Mouse (Mus musculus) myocyte (in vitro differentiated cells): ENCODE measurements around the gene Zap70. TPM values are rescaled to one million over a fixed set of nuclear protein-coding genes. Genes with fewer than 3 reads are reported as not detected.

Experiments used
- H3K27me3 ChIP-seq: one replicate; pipeline ENCODE4 v1.6.1; 2011; ENCODE audit not compliant: control insufficient read depth, insufficient read depth, insufficient read length
- H3K36me3 ChIP-seq: one replicate; pipeline ENCODE4 v1.6.1; 2011; ENCODE audit not compliant: control insufficient read depth, insufficient read depth
- H3K4me2 ChIP-seq: one replicate; pipeline ENCODE4 v1.6.1; 2011; ENCODE audit warnings: low read depth, control low read depth
- H3K4me3 ChIP-seq: one replicate; pipeline ENCODE4 v1.5.1; 2011; ENCODE audit warnings: mild to moderate bottlenecking, control low read depth, moderate library complexity
- H3K79me2 ChIP-seq: one replicate; pipeline ENCODE4 v1.6.1; 2011; ENCODE audit not compliant: control insufficient read depth, insufficient read depth
- H3ac ChIP-seq: one replicate; pipeline ENCODE4 v1.6.1; 2011; ENCODE audit not compliant: control insufficient read depth, insufficient read length
- CEBPB ChIP-seq: IDR thresholded peaks from 2 replicates; pipeline ENCODE4 v1.6.1; 2011; ENCODE audit warnings: mild to moderate bottlenecking, moderate library complexity; ENCODE audit not compliant: poor library complexity, insufficient read depth, severe bottlenecking
- E2F4 ChIP-seq: IDR thresholded peaks from one replicate; pipeline ENCODE4 v1.6.1; 2011; ENCODE audit warnings: mild to moderate bottlenecking, control low read depth, moderate library complexity; ENCODE audit not compliant: insufficient read depth
- MAX ChIP-seq: IDR thresholded peaks from one replicate; pipeline ENCODE4 v1.6.1; 2011; ENCODE audit warnings: low read depth, mild to moderate bottlenecking, control low read depth
- MYOD1 ChIP-seq, 3 experiments: IDR thresholded peaks; one replicate each; pipeline ENCODE4 v1.6.1; 2011; ENCODE audit warnings: control low read depth in 2 of 3, low read depth in 2 of 3, mild to moderate bottlenecking in 2 of 3, moderate library complexity in 1 of 3; ENCODE audit not compliant: insufficient read length in 2 of 3, control insufficient read depth in 1 of 3
- MYOG ChIP-seq, 3 experiments: IDR thresholded peaks; one replicate each; pipeline ENCODE4 v1.6.1; 2011; ENCODE audit warnings: control low read depth in 2 of 3, low read depth in 2 of 3, mild to moderate bottlenecking in 2 of 3; ENCODE audit not compliant: insufficient read length in 2 of 3, control insufficient read depth in 1 of 3, insufficient read depth in 1 of 3
- POLR2A ChIP-seq: IDR thresholded peaks from one replicate; pipeline ENCODE4 v1.6.1; 2011; ENCODE audit warnings: low read depth, mild to moderate bottlenecking, control low read depth, moderate library complexity; ENCODE audit not compliant: insufficient read length
- POLR2AphosphoS2 ChIP-seq: IDR thresholded peaks from one replicate; pipeline ENCODE4 v1.6.1; 2011; ENCODE audit warnings: low read depth, control low read depth; ENCODE audit not compliant: insufficient read length
- REST ChIP-seq: IDR thresholded peaks from one replicate; pipeline ENCODE4 v1.6.1; 2011; ENCODE audit warnings: mild to moderate bottlenecking, control low read depth, moderate library complexity; ENCODE audit not compliant: insufficient read depth, insufficient read length
- SRF ChIP-seq: IDR thresholded peaks from one replicate; pipeline ENCODE4 v1.6.1; 2011; ENCODE audit warnings: low read depth; ENCODE audit not compliant: control insufficient read depth, insufficient read length
- TCF12 ChIP-seq: IDR thresholded peaks from one replicate; pipeline ENCODE4 v1.6.1; 2011; ENCODE audit warnings: mild to moderate bottlenecking, control low read depth; ENCODE audit not compliant: poor library complexity, insufficient read depth, severe bottlenecking
- TCF3 ChIP-seq: IDR thresholded peaks from one replicate; pipeline ENCODE4 v1.6.1; 2011; ENCODE audit warnings: low read depth, control low read depth; ENCODE audit not compliant: insufficient read length
- USF1 ChIP-seq: IDR thresholded peaks from one replicate; pipeline ENCODE4 v1.6.1; 2011; ENCODE audit warnings: low read depth, mild to moderate bottlenecking, control low read depth, moderate library complexity
- polyA plus RNA-seq: library from polyadenylated mRNA; unstranded; fragments of >200 nt; fragmentation: generic; extraction: Trizol; gene quantifications from one replicate; pipeline ENCODE4 v1.2.1, GENCODE M21; 2012; ENCODE audit warnings: missing spikeins

The Zap70 gene
- polyA plus RNA-seq, 1 experiment = 2.3 TPM

DNA sequence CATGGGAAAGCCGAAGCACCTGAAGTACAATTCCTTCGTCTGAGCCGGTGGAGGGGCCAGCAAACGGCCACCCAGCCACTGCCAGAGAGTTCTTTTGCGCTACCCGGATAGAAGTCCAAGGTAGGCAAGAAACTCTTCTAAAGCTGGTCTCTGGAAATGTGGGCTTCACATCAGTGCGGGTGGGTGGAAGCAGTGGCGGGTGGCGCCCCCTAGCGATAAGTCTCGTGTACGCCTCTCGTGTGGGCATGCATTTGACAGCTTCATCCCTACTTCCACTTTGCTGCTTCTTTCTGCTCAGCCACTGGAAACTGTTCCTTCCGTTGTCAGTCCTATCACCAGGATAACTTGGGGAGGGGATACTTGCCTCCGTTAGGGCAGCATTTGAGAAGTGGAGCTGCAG lies 15.1 kb upstream of the Zap70 start:
- Histone ChIP-seq H3ac (no peak overlapping the region), H3K27me3 (peaks cover 6% of the 10 kb centered on the region), H3K4me3 (no peak overlapping the region), H3K4me2 (no peak overlapping the region), H3K36me3 (no peaks in the 10 kb centered on the region), H3K79me2 (no peaks in the 10 kb centered on the region)
- no peak for TF ChIP-seq USF1
- no peak for TF ChIP-seq E2F4
- no peak for TF ChIP-seq MAX
- TF ChIP-seq TCF3 = no peak
- TF ChIP-seq POLR2A = no peak
- no peak for TF ChIP-seq TCF12
- no peak for TF ChIP-seq SRF
- no peak for TF ChIP-seq MYOD1 (IDR thresholded peaks at IDR 0.05; ENCODE audit: control insufficient read depth in 1 of 3, insufficient read length in 2 of 3, low read depth in 2 of 3)
- no peak for TF ChIP-seq POLR2AphosphoS2
- no peak for TF ChIP-seq REST
- no peak for TF ChIP-seq CEBPB

DNA sequence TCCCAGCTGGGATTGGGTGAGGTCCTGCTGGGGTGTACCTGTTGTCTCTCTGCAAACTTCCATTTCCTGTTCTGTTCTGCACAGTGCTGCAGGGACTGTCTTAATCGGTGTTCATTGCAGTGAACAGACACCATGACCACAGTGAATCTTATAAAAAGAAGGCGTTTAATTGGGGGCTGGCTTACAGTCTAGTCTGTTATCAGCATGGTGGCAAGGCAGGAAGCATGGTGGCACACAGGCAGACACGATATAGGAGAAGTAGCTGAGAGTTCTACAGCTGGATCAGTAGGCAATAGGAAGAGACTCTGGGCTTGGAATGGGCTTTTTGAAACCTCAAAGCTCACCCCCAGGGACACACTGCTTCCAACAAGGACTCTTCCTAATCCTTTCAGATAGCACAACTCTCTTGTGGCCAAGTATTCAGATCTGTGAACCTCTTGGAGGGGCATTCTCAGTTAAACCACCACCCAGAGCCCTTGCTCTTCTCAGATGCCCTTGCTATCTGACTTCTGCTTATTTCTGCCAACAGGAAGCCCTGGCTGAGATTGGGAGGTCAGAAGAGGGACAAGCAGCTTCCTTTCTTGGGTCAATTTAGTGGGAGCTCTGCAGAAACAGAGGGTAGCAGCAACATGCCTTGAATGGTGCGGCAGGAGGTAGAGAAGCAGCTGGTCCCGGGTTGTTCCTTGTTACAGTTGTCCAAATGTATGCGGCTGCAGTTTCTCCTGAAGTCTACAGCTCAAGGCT lies 7.5 kb upstream of the Zap70 start:
- Histone ChIP-seq H3K36me3 (no peaks in the 10 kb centered on the region), H3K4me2 (no peak overlapping the region), H3K79me2 (no peaks in the 10 kb centered on the region), H3ac (no peak overlapping the region), H3K27me3 (peaks cover 12% of the 10 kb centered on the region), H3K4me3 (no peak overlapping the region)
- no peak for TF ChIP-seq CEBPB
- no peak for TF ChIP-seq USF1
- no peak for TF ChIP-seq POLR2AphosphoS2
- TF ChIP-seq REST = no peak

DNA sequence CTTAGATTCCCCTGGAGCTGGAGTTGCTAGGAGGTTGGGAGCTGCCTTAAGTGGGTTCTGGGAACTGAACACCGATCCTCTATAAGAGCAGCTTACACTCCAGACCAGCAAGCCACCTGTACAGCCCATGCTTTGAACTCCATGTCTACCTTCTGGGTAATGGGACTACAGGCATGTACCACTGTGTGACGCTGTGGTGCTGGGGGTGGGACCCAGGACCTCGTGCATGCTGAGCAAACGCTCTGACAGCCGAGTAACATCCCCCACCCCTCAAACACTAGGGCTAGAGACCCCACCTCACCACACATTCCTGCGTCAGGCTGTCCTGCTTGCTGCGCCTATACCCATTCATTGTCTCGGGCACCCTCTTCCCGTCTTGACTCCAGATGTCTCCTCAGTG lies 3.0 kb upstream of the Zap70 start:
- no peak overlapping the region for H3K4me2 ChIP-seq
- H3K4me3 ChIP-seq = no peak overlapping the region
- H3K79me2 ChIP-seq = no peaks in the 10 kb centered on the region
- H3K27me3 ChIP-seq = peaks cover 20% of the 10 kb centered on the region
- H3K36me3 ChIP-seq = no peaks in the 10 kb centered on the region
- TF ChIP-seq POLR2AphosphoS2 (no peak), USF1 (no peak), TCF3 (no peak), REST (no peak), SRF (no peak), MYOG (IDR thresholded peaks at IDR 0.05; ENCODE audit: control insufficient read depth in 1 of 3, insufficient read depth in 1 of 3, insufficient read length in 2 of 3, low read depth in 2 of 3) (no peak), TCF12 (no peak), MAX (no peak), E2F4 (no peak)
- H3ac ChIP-seq = no peak overlapping the region

DNA sequence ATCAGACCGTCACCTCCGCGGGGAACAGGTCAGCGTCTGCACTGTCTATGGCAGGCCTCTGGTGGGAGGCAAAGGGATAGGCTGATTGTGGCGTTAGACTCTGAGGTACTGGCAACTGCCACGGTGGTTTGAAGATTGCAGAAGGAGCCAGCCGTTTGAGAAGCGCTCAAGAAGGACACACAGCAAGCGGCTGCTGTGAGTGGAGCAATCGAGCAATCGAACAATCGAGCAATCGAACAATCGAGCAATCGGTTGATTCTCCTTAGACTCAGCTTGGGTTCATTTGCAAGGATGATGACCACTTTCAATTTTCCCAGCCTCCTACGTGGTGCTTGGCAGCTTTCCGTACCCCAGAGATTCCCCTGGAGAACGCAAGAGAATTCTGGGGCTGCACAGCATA lies 2.5 kb upstream of the Zap70 start:
- Histone ChIP-seq H3K27me3 (peaks cover 25% of the 10 kb centered on the region), H3K36me3 (no peaks in the 10 kb centered on the region), H3K79me2 (no peaks in the 10 kb centered on the region), H3K4me2 (no peak overlapping the region), H3K4me3 (no peak overlapping the region), H3ac (no peak overlapping the region)
- TF ChIP-seq USF1 (no peak), TCF12 (no peak), SRF (no peak), E2F4 (no peak), POLR2AphosphoS2 (no peak), POLR2A (no peak), REST (no peak), MYOG (IDR thresholded peaks at IDR 0.05; ENCODE audit: control insufficient read depth in 1 of 3, insufficient read depth in 1 of 3, insufficient read length in 2 of 3, low read depth in 2 of 3) (no peak), MYOD1 (IDR thresholded peaks at IDR 0.05; ENCODE audit: control insufficient read depth in 1 of 3, insufficient read length in 2 of 3, low read depth in 2 of 3) (no peak), CEBPB (no peak), TCF3 (no peak), MAX (no peak)

DNA sequence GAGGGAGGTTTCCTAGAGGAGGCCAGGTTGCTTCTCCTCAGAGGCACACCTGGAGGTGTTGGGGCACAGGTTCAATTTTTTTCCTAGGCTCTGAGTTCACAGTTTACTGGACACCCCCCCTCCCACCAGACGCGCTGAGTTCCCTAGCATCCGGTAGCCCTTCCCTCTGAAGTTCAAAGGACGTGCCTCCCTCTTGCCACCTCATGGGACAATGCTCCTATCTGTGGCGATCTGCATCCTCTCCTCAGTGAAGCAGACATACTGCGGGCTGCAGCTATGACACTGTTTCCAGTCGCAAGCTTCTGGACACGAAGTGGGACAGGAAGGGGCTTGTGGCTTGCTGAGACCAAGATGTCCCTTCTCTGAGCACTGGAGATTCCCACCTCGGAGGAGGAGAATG lies 1.2 kb upstream of the Zap70 start:
- Histone ChIP-seq H3K79me2 (no peaks in the 10 kb centered on the region), H3K27me3 (peaks cover 32% of the 10 kb centered on the region), H3K4me2 (no peak overlapping the region), H3ac (no peak overlapping the region), H3K36me3 (no peaks in the 10 kb centered on the region), H3K4me3 (no peak overlapping the region)
- no peak for TF ChIP-seq USF1
- no peak for TF ChIP-seq TCF3
- TF ChIP-seq MYOD1 (IDR thresholded peaks at IDR 0.05; ENCODE audit: control insufficient read depth in 1 of 3, insufficient read length in 2 of 3, low read depth in 2 of 3) = no peak
- TF ChIP-seq E2F4 = no peak
- TF ChIP-seq REST = no peak
- TF ChIP-seq TCF12 = no peak
- no peak for TF ChIP-seq POLR2A
- TF ChIP-seq SRF = no peak
- TF ChIP-seq CEBPB = no peak
